Mouse (Mus musculus): ENCODE measurements around the gene Vamp3.

Vamp3 gene

DNA sequence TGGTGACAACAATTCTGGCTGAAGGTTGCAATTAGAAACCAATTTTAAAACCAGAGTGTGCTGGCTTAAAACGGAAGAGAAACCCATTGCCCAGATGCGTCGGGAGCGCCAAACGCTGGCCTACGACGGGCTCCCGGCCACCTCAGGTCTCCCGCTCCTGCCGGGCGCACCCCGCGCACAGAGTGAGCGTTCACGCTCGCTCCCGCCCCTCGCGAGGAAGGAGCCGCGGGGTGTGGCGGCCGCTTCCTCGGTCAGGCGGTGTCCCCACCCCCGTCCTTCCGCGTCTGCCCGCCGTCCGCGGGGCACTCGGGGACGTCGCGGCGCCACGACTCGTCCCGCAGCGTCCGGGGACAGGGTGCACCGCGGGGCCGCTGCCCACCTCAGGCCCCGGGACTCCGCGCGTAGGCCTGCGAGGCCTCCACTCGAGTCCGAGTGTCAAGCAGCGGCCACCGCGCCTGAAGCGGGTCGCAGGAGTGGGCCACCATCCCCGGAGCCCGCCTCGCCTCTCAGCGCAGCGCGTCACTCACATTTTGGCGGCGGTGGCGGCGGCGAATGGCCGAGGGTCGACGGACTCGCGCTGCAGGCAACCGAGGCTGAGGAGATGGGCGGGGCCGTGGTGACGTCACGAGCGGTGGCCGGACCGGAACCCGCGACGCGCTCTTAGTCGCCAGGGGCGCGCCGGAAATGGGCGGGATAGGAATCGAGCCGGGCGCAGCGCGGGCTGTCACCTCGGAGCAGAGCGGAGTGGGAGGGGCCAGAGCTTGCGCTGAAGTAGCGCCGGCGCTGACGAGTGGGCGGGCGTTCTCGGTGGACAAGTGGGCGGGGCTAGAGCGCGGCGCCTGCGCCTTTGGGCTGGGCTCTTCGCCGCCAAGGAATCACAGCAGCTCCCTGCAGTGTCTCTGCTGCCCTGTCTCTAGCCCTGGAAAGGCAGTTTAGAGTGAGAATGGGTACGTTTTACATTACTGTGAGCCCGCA lies at the start of gene Vamp3:
TSS of gene Vamp3 (minus strand) at position 617 of the 975 bp plus-strand sequence.
- in situ Hi-C loops (cut with MboI, MseI): loop anchor here (5.0 to 25.0 kb wide), 3 partner anchors 807 to 1405 kb away; partner anchors contain the start of gene Camta1 (in 1 of the 2)

DNA sequence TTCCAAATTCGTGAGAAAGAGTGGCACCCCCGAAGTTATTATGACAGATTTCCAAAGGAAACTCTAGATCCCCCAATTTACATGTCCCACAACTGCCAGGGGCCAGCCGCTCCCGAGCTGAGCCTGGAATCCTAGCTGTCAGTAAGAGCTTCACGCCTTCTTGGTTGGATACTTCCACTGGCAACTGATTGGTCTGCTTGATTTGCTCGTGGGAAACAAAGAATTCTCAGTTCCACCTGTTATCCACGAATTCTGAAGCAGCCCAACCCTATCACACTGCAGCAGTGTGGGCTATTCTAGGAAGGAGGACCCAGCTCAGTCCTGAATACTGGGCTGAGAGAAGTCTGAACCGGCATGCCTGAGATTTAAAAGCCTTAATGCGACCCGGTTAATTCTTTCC lies 48.7 kb upstream of the Vamp3 start:
- in situ Hi-C loops (cut with MboI, MseI): no loop called here

DNA sequence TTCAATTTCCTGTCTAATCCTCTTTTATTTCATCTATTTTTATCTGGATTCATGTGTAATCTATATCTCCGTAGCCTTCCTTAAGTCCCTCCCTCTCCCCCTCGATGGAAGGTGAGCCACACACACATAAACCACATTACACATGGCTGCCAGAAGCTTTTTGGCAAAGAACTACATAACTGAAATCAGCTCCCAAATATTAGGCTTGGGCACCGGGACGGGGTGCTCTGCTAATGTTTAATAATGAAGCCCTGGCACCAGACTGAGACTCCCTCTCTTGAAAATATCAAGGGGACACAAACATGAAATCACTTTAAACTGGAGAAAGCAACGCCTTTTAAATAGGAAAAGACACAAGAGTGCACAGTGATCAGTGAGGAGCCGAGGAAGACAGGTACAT lies 48.1 kb upstream of the Vamp3 start:
- in situ Hi-C loops (cut with MboI, MseI): no loop called here

DNA sequence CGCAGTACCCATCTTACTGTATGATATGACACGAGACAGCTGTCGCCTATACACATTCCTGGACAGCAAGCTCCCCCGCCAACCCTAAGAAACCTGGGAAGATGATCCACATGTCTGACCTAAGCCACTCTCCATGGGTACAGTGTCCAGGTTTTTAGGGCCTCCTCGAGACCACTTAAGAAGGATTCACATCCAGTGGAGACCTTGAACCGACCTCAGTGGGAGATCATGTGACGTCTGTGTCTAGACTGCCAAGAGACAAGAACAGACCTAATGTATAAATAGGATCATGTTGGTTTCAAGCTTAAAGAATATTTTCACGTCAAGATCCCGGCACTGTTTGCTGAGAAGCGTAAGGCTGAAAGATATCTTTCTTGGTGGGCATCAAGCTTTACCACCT lies 46.4 kb upstream of the Vamp3 start:
- in situ Hi-C loops (cut with MboI, MseI): no loop called here

DNA sequence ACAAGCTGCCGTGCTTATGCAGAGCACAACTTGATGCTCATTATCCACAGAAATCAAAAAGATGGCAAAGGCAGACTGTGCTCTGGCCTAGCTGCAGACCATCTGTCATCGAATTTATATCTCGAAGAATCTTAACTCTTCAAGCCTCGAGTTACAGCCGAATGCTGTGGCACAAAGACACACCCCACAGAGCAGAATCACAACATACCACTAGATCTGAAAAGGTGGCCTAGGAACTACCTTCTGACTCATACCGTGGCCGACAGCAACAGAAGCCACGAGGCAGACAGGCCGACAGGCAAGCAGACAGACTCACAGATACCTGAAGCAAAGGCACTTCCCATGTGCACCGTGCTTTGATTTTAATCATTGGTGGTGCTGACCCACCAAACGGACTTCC lies 45.9 kb upstream of the Vamp3 start:
- in situ Hi-C loops (cut with MboI, MseI): no loop called here

DNA sequence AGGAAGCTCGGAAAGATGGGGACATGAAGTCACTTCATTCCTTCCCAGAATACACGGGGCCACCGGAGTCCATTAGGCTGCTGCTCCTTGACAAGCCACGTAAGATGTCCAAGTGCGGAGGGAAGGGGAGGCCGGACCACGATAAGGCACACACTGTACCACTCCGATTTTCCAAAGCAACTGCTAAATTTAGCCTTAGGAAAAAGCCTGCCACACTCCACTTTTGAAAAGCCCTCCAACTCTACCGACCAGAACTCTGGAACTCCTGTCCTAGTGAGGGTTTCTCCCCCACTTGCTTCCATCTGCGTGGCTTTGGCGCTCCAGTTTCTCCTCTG lies 39.3 kb upstream of the Vamp3 start:
- in situ Hi-C loops (cut with MboI, MseI): no loop called here

DNA sequence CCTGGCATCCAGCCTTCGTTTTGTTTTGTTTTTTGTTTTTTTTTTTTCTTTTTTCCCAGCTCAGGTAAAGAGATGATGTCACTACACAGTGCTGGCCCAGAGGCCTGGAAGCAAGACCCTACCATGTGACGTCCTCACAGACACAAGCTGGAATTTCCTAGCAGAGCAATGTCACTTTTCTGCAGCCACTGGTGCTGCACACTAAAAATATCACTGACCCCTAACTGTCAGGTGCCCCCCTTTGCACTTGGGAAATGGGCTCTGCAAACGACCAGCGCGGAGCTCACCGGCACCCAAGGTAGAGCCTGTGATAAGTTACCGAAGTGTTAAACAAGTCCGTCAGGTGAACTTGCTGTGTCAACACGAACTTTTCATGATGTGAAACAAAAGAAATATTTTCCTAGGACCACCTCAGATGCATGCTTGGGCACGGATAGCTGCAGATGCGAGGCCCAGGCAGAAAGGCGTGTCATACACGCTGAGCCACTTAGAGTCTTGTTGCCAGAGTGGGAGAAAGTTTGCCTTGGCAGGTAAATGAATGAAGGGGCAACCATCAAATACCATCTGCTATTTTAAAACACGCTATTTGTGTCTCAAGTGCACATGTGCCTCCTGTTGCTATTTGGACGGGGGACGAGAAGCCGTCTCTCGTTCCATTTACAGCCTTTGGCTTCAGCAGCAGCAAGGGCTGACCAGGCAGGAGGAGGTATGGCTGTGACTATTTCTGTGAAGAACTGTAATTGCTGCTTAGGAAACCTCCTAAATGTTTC lies 38.8 kb upstream of the Vamp3 start:
- in situ Hi-C loops (cut with MboI, MseI): no loop called here

DNA sequence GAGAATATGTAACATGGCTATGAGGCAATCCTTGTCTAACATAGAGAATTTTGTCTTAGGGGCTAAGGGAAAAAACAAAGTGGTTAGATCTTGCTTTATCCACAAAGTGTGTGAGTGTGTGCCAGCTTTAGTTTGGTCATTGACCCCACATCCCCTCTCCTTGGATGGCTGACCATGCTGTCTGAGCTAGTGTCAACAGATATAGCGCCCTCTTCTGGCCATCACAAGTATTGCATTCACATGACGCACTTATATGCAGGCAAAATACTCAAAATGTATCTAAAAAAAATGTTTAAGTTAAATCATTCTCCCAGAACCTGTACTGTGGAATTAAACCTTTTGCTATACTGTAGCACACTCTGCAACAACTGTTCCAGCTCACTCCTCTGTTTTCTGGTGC lies 37.4 kb upstream of the Vamp3 start:
- in situ Hi-C loops (cut with MboI, MseI): no loop called here

DNA sequence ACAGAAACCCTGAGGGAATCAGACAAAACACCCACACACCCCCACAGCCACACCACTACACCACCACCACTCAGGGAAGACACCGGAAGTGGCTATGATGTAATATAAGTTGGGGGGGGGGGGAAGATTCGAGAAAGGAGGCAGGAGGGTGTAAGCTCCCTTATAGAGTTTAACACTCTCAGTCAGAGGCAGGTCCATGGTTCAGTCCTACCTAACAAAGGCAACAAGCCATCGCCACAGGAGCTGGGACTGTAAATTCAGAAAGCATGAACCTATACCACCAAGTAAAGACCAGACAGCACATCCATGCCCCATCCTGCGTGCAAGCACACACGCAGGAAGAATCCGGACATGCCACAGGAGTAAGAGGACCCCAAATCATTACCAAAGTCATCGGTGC lies 31.5 kb upstream of the Vamp3 start, which contains the start of gene Gm13090:
TSS of gene Gm13090 (plus strand) at position 301 of the 400 bp plus-strand sequence.
- in situ Hi-C loops (cut with MboI, MseI): no loop called here

DNA sequence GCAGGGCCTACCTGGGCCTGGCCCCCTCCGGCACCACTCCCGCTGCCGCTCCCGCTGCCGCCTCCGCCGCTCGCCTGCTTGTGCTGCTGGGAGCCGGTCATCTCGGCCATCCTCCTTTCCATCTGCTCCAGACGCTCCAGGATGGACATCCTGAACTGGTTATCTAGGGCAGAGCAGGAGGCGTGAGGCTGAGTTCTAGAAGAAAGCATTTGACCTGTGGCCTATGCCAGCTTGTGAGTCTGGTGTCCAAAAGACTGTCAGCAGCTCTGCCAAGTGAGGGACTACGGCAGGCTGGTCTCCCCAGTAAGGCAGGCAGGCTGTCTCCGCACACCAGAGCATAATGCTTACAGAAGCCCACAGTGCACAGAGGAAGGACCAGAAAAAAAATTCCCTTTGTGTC lies 31.1 kb upstream of the Vamp3 start:
- in situ Hi-C loops (cut with MboI, MseI): no loop called here

DNA sequence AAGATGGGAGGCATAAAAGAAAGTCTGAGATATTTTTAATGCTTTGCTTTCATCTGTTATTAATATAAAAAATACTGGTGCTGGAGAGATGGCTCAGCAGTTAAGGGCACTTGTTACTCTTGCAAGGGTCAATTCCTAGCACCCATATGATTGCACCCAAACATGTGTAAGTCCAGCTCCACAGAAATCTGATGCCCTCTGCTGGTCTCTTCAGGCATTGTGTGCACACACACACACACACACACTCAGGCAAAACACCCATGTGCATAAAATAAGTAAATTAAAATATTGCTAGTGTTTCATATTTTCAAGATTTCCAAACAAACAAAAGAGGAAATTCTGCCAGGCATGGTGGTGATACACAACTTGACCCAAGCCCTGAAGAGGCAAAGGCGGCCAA lies 29.6 kb upstream of the Vamp3 start:
- in situ Hi-C loops (cut with MboI, MseI): no loop called here

DNA sequence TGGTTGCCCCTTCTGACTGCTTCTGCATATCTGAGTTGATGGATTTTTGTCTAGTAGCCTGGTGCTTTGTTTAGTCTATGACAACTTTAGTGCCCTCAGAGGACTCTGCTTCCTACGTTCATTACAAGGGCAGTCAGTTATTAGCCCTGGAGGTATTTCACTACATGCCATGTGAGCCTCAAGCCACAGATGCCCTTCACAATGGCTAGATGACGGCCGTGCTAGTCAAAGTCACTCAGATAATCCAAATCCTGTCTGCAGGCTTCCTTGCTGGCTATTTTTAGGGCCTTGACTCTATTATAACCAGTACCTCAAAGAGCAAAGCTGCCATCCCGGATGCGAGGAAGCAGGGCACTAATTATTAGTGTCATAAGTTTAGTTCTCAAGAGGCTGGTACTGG lies 25.3 kb upstream of the Vamp3 start:
- in situ Hi-C loops (cut with MboI, MseI): no loop called here

DNA sequence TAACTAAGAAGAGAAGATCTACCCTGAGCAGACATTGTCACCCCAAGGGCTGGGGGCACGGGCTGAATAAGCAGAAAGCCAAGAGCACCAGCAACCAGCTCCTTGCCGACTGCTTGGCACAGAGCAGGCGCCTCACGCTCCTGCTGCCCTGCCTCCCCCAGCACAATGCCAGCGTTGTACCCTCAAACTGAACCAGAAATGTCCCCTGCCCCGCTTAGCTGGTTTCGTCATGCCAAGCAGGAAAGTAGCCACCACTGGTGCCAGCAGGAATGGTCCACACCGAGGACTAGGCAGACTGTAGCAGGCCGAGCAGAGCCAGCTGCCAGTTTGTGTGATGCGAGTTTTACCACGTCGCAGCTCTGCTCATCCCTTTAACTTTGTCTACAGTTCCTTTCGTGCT lies 24.2 kb upstream of the Vamp3 start:
- in situ Hi-C loops (cut with MboI, MseI): no loop called here

DNA sequence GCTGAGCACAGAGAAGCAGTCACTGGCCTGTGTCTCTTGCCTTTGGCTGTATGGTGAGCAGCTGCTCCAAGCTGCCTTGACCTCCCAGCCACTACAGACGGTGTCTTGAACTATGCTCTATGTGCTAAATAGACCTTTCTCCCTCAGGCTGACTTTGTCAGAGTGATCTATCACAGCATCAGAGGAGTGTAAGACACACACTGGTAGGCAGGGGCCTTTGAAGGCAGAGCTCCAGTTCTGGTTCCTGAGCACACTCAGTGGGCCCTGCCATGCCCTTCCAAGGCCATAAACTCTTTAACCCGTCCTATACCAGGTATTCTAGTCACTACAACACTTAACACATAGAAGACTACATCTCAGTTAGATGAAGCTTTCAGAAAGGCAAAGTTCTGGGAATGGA lies 23.6 kb upstream of the Vamp3 start:
- in situ Hi-C loops (cut with MboI, MseI): no loop called here

DNA sequence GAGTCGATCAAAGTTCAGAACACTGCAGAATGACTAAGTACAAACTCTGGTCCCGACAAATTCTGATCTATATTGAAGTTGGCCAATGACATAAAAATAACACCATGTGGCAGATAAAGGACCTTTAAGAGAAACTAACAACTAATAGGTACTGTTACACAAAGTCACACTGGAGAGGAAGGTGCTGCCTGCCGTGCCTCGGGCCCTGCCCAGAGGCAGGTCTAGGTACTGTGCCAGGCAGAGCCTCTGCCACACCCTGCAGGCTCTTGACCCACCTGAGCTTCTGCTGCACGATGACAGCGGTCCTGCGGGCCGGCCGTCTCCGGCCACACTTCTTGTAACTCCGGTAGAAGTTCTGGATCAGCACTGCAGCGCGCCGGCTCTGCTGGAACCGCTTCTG lies 17.1 kb upstream of the Vamp3 start:
- in situ Hi-C loops (cut with MboI, MseI): loop anchor here (5.0 to 25.0 kb wide), 2 partner anchors 67 to 1387 kb away; no protein-coding TSS in a partner anchor

DNA sequence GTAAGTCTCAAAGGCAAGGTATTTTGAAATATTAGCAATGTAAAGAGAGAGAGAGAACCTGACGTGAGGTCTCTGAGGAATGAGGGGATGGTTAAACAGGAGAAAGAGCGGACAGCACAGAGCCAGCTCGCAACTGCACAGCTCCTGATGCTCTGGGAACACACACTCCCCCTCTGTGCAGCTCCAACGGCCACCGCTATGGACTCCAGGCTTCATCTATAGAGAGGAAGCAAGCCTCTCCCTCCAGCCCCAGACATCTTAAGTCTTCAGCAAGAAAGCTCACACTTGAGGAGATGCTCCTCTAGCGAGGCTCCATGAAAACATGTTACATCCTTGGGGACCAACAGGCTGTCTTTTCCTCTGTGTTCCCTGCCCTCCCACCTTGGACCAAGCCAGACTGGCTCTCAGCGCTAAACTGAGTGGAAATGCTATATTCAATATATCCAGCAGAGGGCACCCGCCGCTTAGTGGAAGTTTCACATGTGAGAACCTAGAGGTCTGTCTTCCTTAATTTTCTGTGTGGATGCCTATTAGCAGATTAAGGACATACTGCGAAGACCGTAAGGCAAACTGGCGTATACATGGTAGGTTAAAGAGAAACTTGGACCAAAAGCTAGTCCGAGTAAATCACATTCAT lies 15.5 kb upstream of the Vamp3 start:
- in situ Hi-C loops (cut with MboI, MseI): loop anchor here in 1 of 2 experiments (25.0 kb wide), 1 partner anchor 1389 kb away; no protein-coding TSS in a partner anchor

DNA sequence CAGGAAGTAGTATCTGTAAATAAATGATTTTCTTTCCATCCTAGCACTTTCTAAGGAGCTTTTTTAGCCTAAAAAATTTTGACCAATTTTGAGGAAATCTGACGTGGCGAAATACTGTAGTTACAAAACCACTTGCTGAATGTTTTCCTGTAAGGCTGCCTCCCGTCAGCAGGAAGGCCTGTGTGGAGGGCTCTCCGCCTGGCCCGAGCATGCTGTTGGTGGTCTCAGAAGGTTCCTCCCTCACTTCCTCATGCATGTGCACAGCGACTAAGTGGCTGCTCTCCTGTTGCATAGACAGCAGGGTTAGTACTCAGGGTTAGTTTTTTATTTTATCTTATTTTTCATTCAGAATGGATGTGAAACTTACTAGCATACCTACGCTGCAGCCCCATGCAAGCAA lies 13.2 kb upstream of the Vamp3 start:
- in situ Hi-C loops (cut with MboI, MseI): loop anchor here in 1 of 2 experiments (25.0 kb wide), 1 partner anchor 1391 kb away; no protein-coding TSS in a partner anchor

DNA sequence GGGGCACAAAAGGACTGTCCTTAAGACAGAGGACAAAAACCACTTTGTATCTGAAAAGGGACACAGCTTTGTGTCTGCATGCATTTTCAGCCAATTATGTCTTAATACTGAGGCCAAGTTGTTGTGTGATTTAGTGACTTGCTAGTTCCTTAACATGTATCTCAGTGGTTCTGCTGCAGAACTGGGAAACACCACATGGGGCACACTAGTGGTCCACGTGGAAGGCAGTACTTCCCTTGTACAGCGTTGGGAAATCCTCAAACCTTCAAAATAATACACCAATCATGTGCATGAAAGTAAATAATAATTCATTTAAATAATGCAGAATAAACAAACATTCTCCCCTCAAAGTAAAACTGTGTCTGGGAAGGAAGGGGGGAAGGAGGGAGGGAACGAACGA lies 11.0 kb upstream of the Vamp3 start:
- in situ Hi-C loops (cut with MboI, MseI): loop anchor here in 1 of 2 experiments (25.0 kb wide), 1 partner anchor 1394 kb away; no protein-coding TSS in a partner anchor

DNA sequence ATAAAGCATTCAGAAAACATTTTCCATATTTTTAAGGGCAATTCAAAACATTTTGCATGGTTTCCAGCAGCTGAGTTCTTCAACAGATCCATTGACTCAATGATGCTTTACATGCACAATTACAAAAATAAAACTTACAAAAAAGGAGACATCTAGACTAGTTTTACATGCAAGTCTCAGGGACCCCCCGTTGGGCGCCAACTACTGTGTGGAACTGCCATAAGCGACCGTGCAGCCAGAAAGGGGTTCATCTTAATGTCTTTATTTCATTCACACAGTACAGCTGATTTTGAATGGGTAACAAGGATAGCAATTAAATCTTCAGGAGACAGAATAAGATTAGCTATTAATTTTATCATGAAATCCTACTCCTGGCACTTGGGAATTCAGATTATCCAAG lies 1.8 kb upstream of the Vamp3 start:
- in situ Hi-C loops (cut with MboI, MseI): loop anchor here (5.0 to 25.0 kb wide), 3 partner anchors 805 to 1403 kb away; partner anchors contain the start of gene Camta1 (in 1 of the 2)

DNA sequence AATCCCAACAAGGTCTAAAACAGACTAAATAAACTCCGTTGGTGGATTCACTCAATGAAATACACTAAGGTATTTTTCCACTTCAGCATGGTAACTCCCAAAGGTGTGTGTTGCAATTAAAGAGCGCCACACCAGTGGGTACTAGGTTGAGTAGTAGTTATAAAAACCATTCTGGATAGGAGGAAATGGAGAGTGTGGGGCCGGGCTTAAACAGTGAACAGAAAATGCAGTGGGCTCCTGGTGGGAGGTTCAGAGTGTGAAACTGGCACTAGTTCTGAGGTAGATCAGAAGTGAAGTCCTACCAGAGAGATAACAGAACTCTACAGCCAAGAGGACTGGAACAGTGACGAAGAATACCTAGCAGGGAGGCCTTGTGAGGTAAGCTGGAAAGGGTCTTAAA lies 871 bp upstream of the Vamp3 start:
- in situ Hi-C loops (cut with MboI, MseI): loop anchor here (5.0 to 25.0 kb wide), 3 partner anchors 806 to 1404 kb away; partner anchors contain the start of gene Camta1 (in 1 of the 2)

DNA sequence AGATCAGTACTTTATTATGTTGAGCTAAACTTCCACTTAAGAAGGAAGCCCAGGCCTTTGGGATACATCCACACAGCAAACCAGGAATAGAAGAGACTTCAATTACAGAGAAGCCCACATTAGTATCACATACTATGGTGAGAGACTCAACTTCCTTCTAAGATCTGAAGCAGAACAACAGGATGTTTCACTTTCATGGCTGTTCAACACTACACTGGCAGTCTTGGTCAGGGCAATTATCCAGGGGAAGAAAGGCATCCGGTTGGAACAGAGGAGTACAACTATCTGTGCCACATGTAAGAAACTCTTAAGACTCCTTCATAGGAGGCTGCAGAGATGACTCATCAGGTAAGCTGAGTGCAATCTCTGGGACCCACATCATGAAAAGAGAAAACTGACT lies 6.6 kb downstream of the Vamp3 start:
- in situ Hi-C loops (cut with MboI, MseI): loop anchor here in 1 of 2 experiments (10.0 to 25.0 kb wide), 2 partner anchors 814 to 1411 kb away; partner anchors contain the start of gene Camta1

Measured in T-helper 17 cell (primary cell).